Mouse (Mus musculus) intestine, embryonic 14.5 days (tissue): ENCODE measurements around the gene Hoxd13. TPM values are rescaled to one million over a fixed set of nuclear protein-coding genes. Genes with fewer than 3 reads are reported as not detected.

Experiments used
- ATAC-seq: fragments of 200-750 bp; cut with Nextera tagmentation; replicated peaks from 2 replicates; pipeline ENCODE4 v1.8.0; 2017; ENCODE audit warnings: low read depth, moderate number of reproducible peaks, moderate TSS enrichment, moderate library complexity; ENCODE audit not compliant: low FRiP score, low TSS enrichment
- DNase-seq: peaks from one replicate; pipeline ENCODE4 v3.0.0-alpha.2; 2018; ENCODE audit warnings: low spot score
- H3K27ac ChIP-seq: fragments of 300-500 bp; sonication (generic); 2 replicates; pipeline ENCODE4 v1.5.1; 2014; ENCODE audit warnings: low read depth, mild to moderate bottlenecking, control low read depth
- H3K27me3 ChIP-seq: fragments of 300-500 bp; sonication (generic); replicated peaks from 2 replicates; pipeline ENCODE4 v1.6.1; 2014; ENCODE audit warnings: low read length, control low read depth; ENCODE audit not compliant: control insufficient read depth, insufficient read depth
- H3K36me3 ChIP-seq: fragments of 300-500 bp; sonication (generic); 2 replicates; pipeline ENCODE4 v1.6.1; 2014; ENCODE audit warnings: low read length, control low read depth; ENCODE audit not compliant: control insufficient read depth, insufficient read depth
- H3K4me1 ChIP-seq: fragments of 300-500 bp; sonication (generic); replicated peaks from 2 replicates; pipeline ENCODE4 v1.6.1; 2014; ENCODE audit warnings: low read length, control low read depth, mixed read lengths; ENCODE audit not compliant: control insufficient read depth, insufficient read depth
- H3K4me2 ChIP-seq: fragments of 300-500 bp; sonication (generic); 2 replicates; pipeline ENCODE4 v1.6.1; 2014; ENCODE audit warnings: low read length
- H3K4me3 ChIP-seq: fragments of 300-500 bp; sonication (generic); 2 replicates; pipeline ENCODE4 v1.5.1; 2014; ENCODE audit warnings: low read depth, low read length, control low read depth, mixed read lengths
- H3K9ac ChIP-seq: fragments of 300-500 bp; sonication (generic); 2 replicates; pipeline ENCODE4 v1.6.1; 2014; ENCODE audit warnings: mild to moderate bottlenecking, low read length
- H3K9me3 ChIP-seq: fragments of 300-500 bp; sonication (generic); 2 replicates; pipeline ENCODE4 v1.6.1; 2016; ENCODE audit warnings: low read length, control low read depth; ENCODE audit not compliant: control insufficient read depth
- WGBS: fragments of 180-500 bp; shearing (Covaris S2); extraction: QIAGEN DNeasy Blood & Tissue Kit; methylation state at CpG from one replicate; pipeline ENCODE4 v1.1.7; 2014; 5-methylcytosine and 5-hydroxymethylcytosine counted together
- microRNA-seq: library from miRNA; unstranded; fragments of <30 nt; microRNA quantifications from one replicate; pipeline ENCODE4, GENCODE M21; 2016
- polyA plus RNA-seq: library from polyadenylated mRNA; unstranded; fragments of >200 nt; fragmentation: Nextera tagmentation; extraction: Ambion mirVana; gene quantifications from 2 replicates; pipeline ENCODE4 v1.2.1, GENCODE M21; 2014

The Hoxd13 gene
- polyA plus RNA-seq, 1 experiment from 2014 or later: not detected

- peak; percentile 72 for ATAC-seq
- H3K9me3 ChIP-seq: no peaks in the 10 kb centered on the region
- H3K4me3 ChIP-seq: peak overlapping the region; percentile 25
- H3K27ac ChIP-seq: no peak overlapping the region
- H3K36me3 ChIP-seq: no peaks in the 10 kb centered on the region
- WGBS: 3% methylated on average over 26 of the region's 26 CpGs
- no peak overlapping the region for H3K9ac ChIP-seq
- H3K27me3 ChIP-seq: peaks cover 60% of the 10 kb centered on the region
- peak overlapping the region; percentile 62 for H3K4me2 ChIP-seq
- 0 out of 2 replicates have a peak, but pooled peaks cover 3% of the 10 kb centered on the region for H3K4me1 ChIP-seq
- peak; percentile 99 for DNase-seq
Observed at GRCm38 (mm10) chr2:74715504-74716241, 47.6 kb downstream of the Hoxd13 start.

DNA sequence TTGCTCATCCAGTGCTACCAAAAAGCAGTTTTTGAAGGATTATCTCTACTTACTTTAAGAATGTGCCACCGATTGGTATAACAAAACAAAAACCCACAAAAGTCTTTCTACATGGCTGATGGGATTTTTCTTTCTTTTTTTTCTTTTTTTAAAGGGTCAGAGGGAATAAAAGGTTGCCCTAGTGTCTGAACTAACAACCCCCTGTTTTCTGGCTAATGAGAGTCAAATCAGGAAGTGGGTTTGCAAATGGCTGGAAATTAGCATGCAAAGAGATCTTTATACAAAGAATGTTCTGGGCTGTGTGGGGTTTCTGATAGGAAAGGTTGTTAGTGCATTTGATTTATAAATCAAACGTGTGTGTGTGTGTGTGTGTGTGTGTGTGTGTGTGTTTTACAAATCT is 52.3 kb downstream of the Hoxd13 start:
- no peak for ATAC-seq
- H3K9ac ChIP-seq: no peak overlapping the region
- H3K27ac ChIP-seq: no peak overlapping the region
- H3K27me3 ChIP-seq: peaks cover 74% of the 10 kb centered on the region
- H3K4me3 ChIP-seq: no peak overlapping the region
- DNase-seq: no peak
- WGBS: 36% methylated on average over 2 of the region's 2 CpGs
- no peaks in the 10 kb centered on the region for H3K9me3 ChIP-seq
- no peaks in the 10 kb centered on the region for H3K36me3 ChIP-seq
- H3K4me1 ChIP-seq: peaks cover 22% of the 10 kb centered on the region
- H3K4me2 ChIP-seq: no peak overlapping the region

DNA sequence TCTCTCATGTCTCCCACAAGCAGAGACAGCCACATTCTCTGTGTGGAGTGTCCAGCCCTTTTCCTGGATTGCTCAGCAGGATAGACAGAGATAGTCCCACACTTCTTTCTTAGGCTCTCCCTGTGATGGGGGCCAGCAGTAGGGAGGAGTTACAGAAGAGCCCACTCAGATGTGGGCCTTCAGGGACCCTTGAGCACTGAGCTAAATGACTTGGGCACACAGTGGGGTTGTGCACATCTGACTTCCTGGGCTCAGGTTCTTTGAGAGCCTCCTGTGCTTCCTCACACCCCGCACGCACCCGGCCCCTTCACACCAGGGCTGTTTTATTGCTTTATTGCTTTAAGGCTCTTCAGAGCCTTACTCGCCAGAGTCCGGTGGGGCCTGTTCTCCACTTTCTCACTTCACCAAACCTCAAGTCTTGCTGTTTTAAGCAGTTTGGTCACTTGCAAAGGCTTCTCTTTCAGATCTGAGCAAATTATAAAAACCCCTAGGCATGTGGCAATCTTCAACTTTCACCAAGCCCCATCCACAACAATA is 52.9 kb downstream of the Hoxd13 start:
- Histone ChIP-seq H3K36me3 (no peaks in the 10 kb centered on the region), H3K27me3 (peaks cover 80% of the 10 kb centered on the region), H3K9ac (no peak overlapping the region), H3K9me3 (no peaks in the 10 kb centered on the region), H3K4me2 (no peak overlapping the region), H3K4me3 (no peak overlapping the region), H3K27ac (no peak overlapping the region), H3K4me1 (peaks cover 19% of the 10 kb centered on the region)
- ATAC-seq: 0 out of 2 replicates have a peak, but pooled peaks have one; percentile 51
- DNase-seq: peak; percentile 68
- 27% methylated on average over 5 of the region's 5 CpGs for WGBS

Small RNA genes within 50 kb of the gene (microRNA-seq; reads per million reads assigned to microRNA genes)
- gene Gm44463: not detected

Other genes starting within 250 kb of the Hoxd13 start
- 22.5 and 23.7 TPM in 2 replicates for gene Lnpk, start 88.9 kb upstream of the Hoxd13 start, polyA plus RNA-seq
- not detected in 2 replicates for gene Evx2, start 8.8 kb upstream of the Hoxd13 start, polyA plus RNA-seq
- gene Hoxd12, start 6.7 kb downstream of the Hoxd13 start, polyA plus RNA-seq: 0.24 and 0.34 TPM in 2 replicates
- 3.6 and 4.2 TPM in 2 replicates for gene Hoxd11, start 11.2 kb downstream of the Hoxd13 start, polyA plus RNA-seq
- gene Hoxd10, start 23.6 kb downstream of the Hoxd13 start, polyA plus RNA-seq: 7.8 and 13.7 TPM in 2 replicates
- gene Hoxd9, start 29.4 kb downstream of the Hoxd13 start, polyA plus RNA-seq: 3.9 and 6.8 TPM in 2 replicates
- gene Hoxd8, start 36.3 kb downstream of the Hoxd13 start, polyA plus RNA-seq: 6.1 and 8.4 TPM in 2 replicates
- gene Hoxd3, start 43.6 kb downstream of the Hoxd13 start, polyA plus RNA-seq: 27.6 and 27.8 TPM in 2 replicates
- 1.6 and 2.9 TPM in 2 replicates for gene Hoxd4, start 43.6 kb downstream of the Hoxd13 start, polyA plus RNA-seq
- gene Gm28230, start 58.4 kb downstream of the Hoxd13 start, polyA plus RNA-seq: 0.38 and 0.66 TPM in 2 replicates
- 0.62 TPM in 1 of 2 replicates, not detected in the other for gene Hoxd1, start 94.7 kb downstream of the Hoxd13 start, polyA plus RNA-seq
- gene Mtx2, start 157.5 kb downstream of the Hoxd13 start, polyA plus RNA-seq: 124 and 126 TPM in 2 replicates